Mouse (Mus musculus) midbrain, embryonic 11.5 days (tissue): ENCODE results near the gene Gm15097. TPM values are rescaled to one million over a fixed set of nuclear protein-coding genes. Genes with fewer than 3 reads are reported as not detected.
"Not testable (repeated sequence)": the region's sequence is repeated elsewhere in the genome, so short reads cannot be mapped to it uniquely, and the experiment has no call there.

Experiments used
- ATAC-seq: fragments of 200-750 bp; cut with Nextera tagmentation; 2 replicates; pipeline ENCODE4 v1.8.0; 2017; ENCODE audit warnings: moderate TSS enrichment, moderate library complexity; ENCODE audit not compliant: low FRiP score
- DNase-seq: peaks from one replicate; pipeline ENCODE4 v3.0.0; 2015; ENCODE audit warnings: low spot score; ENCODE audit errors: missing footprints
- H3K27ac ChIP-seq: fragments of 300-500 bp; sonication (generic); 2 replicates; pipeline ENCODE4 v1.5.1; 2014; ENCODE audit warnings: low read depth, low read length
- H3K27me3 ChIP-seq: fragments of 300-500 bp; sonication (generic); 2 replicates; pipeline ENCODE4 v1.6.1; 2014; ENCODE audit warnings: mild to moderate bottlenecking, low read length, moderate library complexity, mixed read lengths; ENCODE audit not compliant: control insufficient read depth, insufficient read depth
- H3K36me3 ChIP-seq: fragments of 300-500 bp; sonication (generic); 2 replicates; pipeline ENCODE4 v1.6.1; 2014; ENCODE audit warnings: mild to moderate bottlenecking, low read length, moderate library complexity, mixed read lengths; ENCODE audit not compliant: control insufficient read depth, insufficient read depth
- H3K4me1 ChIP-seq: fragments of 300-500 bp; sonication (generic); 2 replicates; pipeline ENCODE4 v1.6.1; 2014; ENCODE audit warnings: low read length; ENCODE audit not compliant: control insufficient read depth, insufficient read depth
- H3K4me2 ChIP-seq: fragments of 300-500 bp; sonication (generic); 2 replicates; pipeline ENCODE4 v1.6.1; 2014; ENCODE audit warnings: mild to moderate bottlenecking, moderate library complexity
- H3K4me3 ChIP-seq: fragments of 300-500 bp; sonication (generic); 2 replicates; pipeline ENCODE4 v1.5.1; 2014; ENCODE audit warnings: low read depth, low read length
- H3K9ac ChIP-seq: fragments of 300-500 bp; sonication (generic); 2 replicates; pipeline ENCODE4 v1.6.1; 2014; ENCODE audit warnings: low read length
- H3K9me3 ChIP-seq: fragments of 300-500 bp; sonication (generic); 2 replicates; pipeline ENCODE4 v1.6.1; 2016; ENCODE audit warnings: low read length; ENCODE audit not compliant: control insufficient read depth
- WGBS: fragments of 180-500 bp; shearing (Covaris S2); extraction: QIAGEN DNeasy Blood & Tissue Kit; methylation state at CpG from one replicate; pipeline ENCODE4 v1.1.7; 2014; 5-methylcytosine and 5-hydroxymethylcytosine counted together
- polyA plus RNA-seq: library from polyadenylated mRNA; unstranded; fragments of >200 nt; fragmentation: Nextera tagmentation; extraction: Ambion mirVana; gene quantifications from 2 replicates; pipeline ENCODE4 v1.2.1, GENCODE M21; 2014

Gene Gm15097
- not detected in 2 replicates for polyA plus RNA-seq

DNA sequence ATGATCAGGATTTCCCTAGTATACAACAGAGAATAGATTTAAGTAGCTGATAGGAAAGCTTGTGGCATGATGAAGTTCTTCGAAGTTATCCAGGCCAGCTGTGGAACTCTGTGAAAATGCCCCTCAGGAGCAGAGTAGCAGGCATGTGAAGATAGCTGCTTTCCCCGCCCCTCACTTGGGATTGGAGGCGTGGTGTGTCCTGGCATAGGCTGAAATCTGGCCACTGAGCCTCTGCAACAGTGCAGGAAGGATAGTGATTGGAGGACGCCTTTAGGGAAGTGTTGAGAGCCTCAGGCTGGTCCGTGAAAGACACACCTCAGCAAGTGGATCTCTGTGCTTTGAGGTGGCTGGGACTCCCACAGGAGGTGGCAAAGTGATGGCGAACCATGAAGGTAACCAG, at the start of gene Gm15097:
TSS of gene Gm15097 (plus strand) at position 301 of the 400 bp plus-strand sequence.
- not testable (repeated sequence) for H3K4me3 ChIP-seq, DNase-seq, ATAC-seq, H3K36me3 ChIP-seq, H3K4me2 ChIP-seq, H3K27ac ChIP-seq, H3K9ac ChIP-seq, H3K9me3 ChIP-seq, H3K4me1 ChIP-seq, H3K27me3 ChIP-seq
- WGBS: no CpG with 5 or more reads among the region's 6 CpGs

DNA sequence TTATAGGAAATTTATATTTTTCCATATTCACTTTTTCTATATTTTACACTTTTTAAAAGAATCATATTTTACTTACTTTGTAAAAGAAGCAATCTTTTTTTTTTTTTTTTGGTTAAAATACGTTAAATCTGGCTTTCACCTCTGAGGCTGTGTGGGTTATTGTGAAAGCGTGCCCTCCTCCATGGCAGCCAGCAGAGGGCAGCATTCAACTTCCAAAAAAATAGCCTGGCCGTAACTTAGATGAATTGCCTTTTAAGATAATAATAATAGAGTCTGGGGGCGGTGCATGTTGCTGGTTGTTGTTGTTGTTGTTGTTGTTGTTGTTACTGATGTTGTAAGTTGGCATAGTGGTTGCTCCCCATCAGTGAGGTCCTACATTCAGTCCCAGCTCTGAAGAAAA, 21.4 kb upstream of the Gm15097 start:
- H3K9me3 ChIP-seq, H3K27ac ChIP-seq, ATAC-seq, H3K4me1 ChIP-seq, H3K27me3 ChIP-seq, H3K4me2 ChIP-seq, H3K36me3 ChIP-seq, H3K4me3 ChIP-seq, H3K9ac ChIP-seq: not testable (repeated sequence)
- 53% methylated on average over 4 of the region's 4 CpGs for WGBS
- DNase-seq: peak; percentile 44

DNA sequence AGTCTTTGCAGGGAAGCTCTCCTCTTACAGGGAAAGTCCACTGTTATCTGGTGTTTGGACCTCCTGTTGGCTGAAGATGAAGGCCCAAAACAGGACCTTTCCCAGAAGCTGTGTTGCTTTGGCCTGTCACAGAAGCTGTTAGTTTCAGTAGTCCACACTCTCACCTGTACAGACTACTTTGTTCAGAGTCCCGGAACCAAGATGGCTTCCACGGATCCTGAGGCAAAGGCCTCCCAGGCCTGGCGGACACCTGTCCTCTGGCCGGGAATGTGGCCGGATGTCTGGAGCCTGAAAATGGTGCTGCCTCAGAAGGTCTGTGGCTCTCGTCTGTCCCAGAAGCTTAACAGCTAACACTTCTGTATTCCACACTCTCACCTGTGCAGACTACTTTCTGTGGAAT, 26.9 kb downstream of the Gm15097 start:
- not testable (repeated sequence) for H3K4me3 ChIP-seq, H3K4me1 ChIP-seq, H3K4me2 ChIP-seq, H3K27ac ChIP-seq, ATAC-seq, DNase-seq, H3K9ac ChIP-seq, H3K9me3 ChIP-seq, H3K27me3 ChIP-seq, H3K36me3 ChIP-seq
- 86% methylated on average over 6 of the region's 6 CpGs for WGBS

Other genes starting within 250 kb of the Gm15097 start
- gene Gm10439, start 189.9 kb upstream of the Gm15097 start, polyA plus RNA-seq: not detected in 2 replicates
- gene Gm15091, start 157.2 kb downstream of the Gm15097 start, polyA plus RNA-seq: not detected in 2 replicates